Mouse (Mus musculus): ENCODE measurements around the gene Jhy. TPM values are rescaled to one million over a fixed set of nuclear protein-coding genes. Genes with fewer than 3 reads are reported as not detected.

The Jhy gene
- total RNA-seq, 1 experiment = not detected

GRCm38 (mm10) chr9:40851515-40851914 lies 112.4 kb downstream of the Jhy start:
- in situ Hi-C loops (cut with MboI; ENCODE audit: low sequenced_read_pairs in 2 of 2, unreplicated experiment in 2 of 2) = no loop called here
- H3K9me3 ChIP-seq (ENCODE audit: control insufficient read depth, insufficient read depth, low read depth, low read length) = no peaks in the 10 kb centered on the region
- no peak overlapping the region for H3K9ac ChIP-seq (ENCODE audit: insufficient read depth, low read depth, low read length, poor library complexity, severe bottlenecking)
- no peak overlapping the region for H3K4me3 ChIP-seq (ENCODE audit: insufficient read depth in 1 of 2, low read depth in 1 of 2, low read length in 2 of 2, poor library complexity in 1 of 2, severe bottlenecking in 1 of 2)
- TF ChIP-seq HCFC1 (IDR thresholded peaks at IDR 0.05; ENCODE audit: borderline replicate concordance, insufficient read depth, low read length) (no peak), ZC3H11A (IDR thresholded peaks at IDR 0.05; ENCODE audit: borderline replicate concordance, low read depth, low read length) (no peak)
- no peak overlapping the region for H3K27ac ChIP-seq (ENCODE audit: insufficient read depth, low read depth, low read length, poor library complexity, severe bottlenecking)
- no peaks in the 10 kb centered on the region for H3K4me1 ChIP-seq (ENCODE audit: control insufficient read depth in 2 of 2, insufficient read depth in 2 of 2, low read length in 2 of 2, poor library complexity in 1 of 2)
- DNase-seq (ENCODE audit: low read depth, low spot score) = no peak
- H3K36me3 ChIP-seq (ENCODE audit: control insufficient read depth, insufficient read depth, low read length, poor library complexity, severe bottlenecking) = no peaks in the 10 kb centered on the region

Other genes with a start within 250 kb of the Jhy start
- 3,361 and 3,988 TPM in 2 replicates for gene Hspa8, start 163.1 kb downstream of the Jhy start, total RNA-seq (2012; rRNA removed)
- not detected in 2 replicates for gene Bsx, start 90.0 kb downstream of the Jhy start, total RNA-seq (2012; rRNA removed)
- gene Crtam, start 40.5 kb upstream of the Jhy start, total RNA-seq (2012; rRNA removed) = 0.05 and 0.22 TPM in 2 replicates
- gene Ubash3b, start 197.6 kb upstream of the Jhy start, total RNA-seq (2012; rRNA removed) = 1.0 and 2.8 TPM in 2 replicates